22 mouse cellular contexts compared by ENCODE assay signal in genomic region chr1:69681003-69681402, GRCm38 (mm10). TPM values are rescaled to one million over a fixed set of nuclear protein-coding genes. Genes with fewer than 3 reads are reported as not detected.
A peak's percentile ranks its signal among the peaks of the same experiment; 100 is the strongest.
DNase-seq lines count a peak whose midpoint lies in the region; ATAC-seq and TF ChIP-seq lines count a peak whose summit lies in the region.
"Had no signal": no experiment of that assay in that cellular context is flagged by ENCODE, and none has a peak within 500 bp of the region (broad histone marks: within the 10 kb centered on the region; RNA-seq: fewer than 3 reads in every experiment).

No protein-coding gene starts in this region.

- intact Hi-C loops in left cerebral cortex, postnatal 36 days (cut with DNase I), result no loop called here

- peak; percentile 57 for ATAC-seq in inflammation-experienced regulatory T-cells, adult 6 months
- ATAC-seq: forebrain, embryonic 14.5 days; intestine, postnatal 0 days; Patski had no signal

- no peaks in the 10 kb centered on the region for H3K27me3 ChIP-seq in thymus, adult 2 months (ENCODE audit: control insufficient read depth, insufficient read depth, low read length)
- H3K27me3 ChIP-seq: heart, embryonic 12.5 days; Patski had no signal

- DNase-seq in thymus, postnatal 0 days (ENCODE audit: low spot score), result peak; percentile 50
- DNase-seq in thymus, adult 2 months, result no peak
- peak; percentile 37 for DNase-seq in T-cell, adult 2 months (ENCODE audit: low spot score)
- no peak for DNase-seq in right cerebral cortex, postnatal 14 days
- no peak for DNase-seq in left cerebral cortex, postnatal 36 days (ENCODE audit: low spot score in 2 of 2)
- DNase-seq in gastrocnemius, postnatal 10 days, result no peak
- DNase-seq in embryo, embryonic 10 days (ENCODE audit: low spot score), result no peak
- DNase-seq: adrenal gland, postnatal 14 days; cerebellum, adult 18-20 months; cerebellum, adult 9-11 months; cerebellum, postnatal 36 days; gastrocnemius, postnatal 14 days had no signal

- H3K4me3 ChIP-seq in thymus, adult 2 months (ENCODE audit: control insufficient read depth, insufficient read depth, low read length), result no peak overlapping the region
- H3K4me3 ChIP-seq: embryonic facial prominence, embryonic 10.5 days; erythroblast, embryonic 14.5 days; forebrain, embryonic 10.5 days; heart, embryonic 12.5 days; hindbrain, embryonic 10.5 days had no signal

- H3K27ac ChIP-seq in thymus, adult 2 months (ENCODE audit: control insufficient read depth, insufficient read depth, low read length), result no peak overlapping the region
- H3K27ac ChIP-seq: embryonic facial prominence, embryonic 10.5 days; forebrain, embryonic 10.5 days; hindbrain, embryonic 10.5 days; hindbrain, embryonic 14.5 days had no signal

- no peak for TF ChIP-seq POLR2A in thymus, adult 2 months (IDR thresholded peaks at IDR 0.05; ENCODE audit: control insufficient read depth, extremely low read depth, insufficient read depth, low read length, poor library complexity)

- peaks cover 8% of the 10 kb centered on the region for H3K4me1 ChIP-seq in thymus, adult 2 months (replicated peaks; ENCODE audit: control insufficient read depth, insufficient read depth, low read length)

- no peaks in the 10 kb centered on the region; the same call in 1 of the 2 replicates for H3K36me3 ChIP-seq in thymus, adult 2 months (ENCODE audit: control insufficient read depth, insufficient read depth, low read length)
- H3K36me3 ChIP-seq: embryonic facial prominence, embryonic 10.5 days; forebrain, embryonic 10.5 days; heart, embryonic 12.5 days; hindbrain, embryonic 10.5 days had no signal

- 5% methylated on average over 5 of the region's 5 CpGs for WGBS in thymus, adult 2 months

- no peak for TF ChIP-seq CTCF in thymus, adult 2 months (IDR thresholded peaks at IDR 0.05; ENCODE audit: borderline replicate concordance, control insufficient read depth, extremely low read depth, insufficient read depth, low read length, poor library complexity)

RNA-seq across cellular contexts. Expression of gene Ikzf2, which starts 6.0 kb away (rescaled TPM):
- polyA plus RNA-seq in thymus, postnatal 0 days (2015; fragmentation: Nextera tagmentation; extraction: Ambion mirVana), result 17.2 and 29.9 TPM in 2 replicates
- polyA plus RNA-seq in thymus, adult 2 months (2012; rRNA removed), result 13.6 and 17.8 TPM in 2 replicates
- 100 to 1,000 TPM; 466 to 742 (median 572) TPM for polyA plus RNA-seq in inflammation-experienced regulatory T-cells, adult 6 months (2017; shearing (Covaris generic))
- total RNA-seq in left cerebral cortex, postnatal 36 days (2021), result 1 to 10 TPM; 4.5 to 4.6 TPM
- total RNA-seq in gastrocnemius, postnatal 10 days (2021), result 10 to 100 TPM in 1 of 2 experiments, 1 to 10 TPM in 1; 8.9 to 11.6 TPM

Comparison
In these comparisons a context has a peak if more than half of its experiments do, and no peak if none do; other contexts are left out.
1. DNase-seq: peak in thymus, postnatal 0 days (single experiment) and T-cell, adult 2 months (single experiment); none in thymus, adult 2 months (single experiment), right cerebral cortex, postnatal 14 days (single experiment), left cerebral cortex, postnatal 36 days (0 of 2), gastrocnemius, postnatal 10 days (single experiment) and embryo, embryonic 10 days (single experiment).
2. RNA of gene Ikzf2, which starts 6.0 kb away (polyA plus RNA-seq): 466 to 742 TPM in inflammation-experienced regulatory T-cells, adult 6 months; 17.2 to 29.9 TPM in thymus, postnatal 0 days and 13.6 to 17.8 TPM in thymus, adult 2 months; every median in the first group is over 10 times any median in the second.